Mouse (Mus musculus) limb, embryonic 15.5 days (tissue): ENCODE results near the gene Cacna1f. TPM values are rescaled to one million over a fixed set of nuclear protein-coding genes. Genes with fewer than 3 reads are reported as not detected.

Experiments used
- ATAC-seq: fragments of 200-750 bp; cut with Nextera tagmentation; 2 replicates; pipeline ENCODE4 v1.8.0; 2017; ENCODE audit warnings: low read depth, moderate TSS enrichment; ENCODE audit not compliant: insufficient number of reproducible peaks, low FRiP score, low TSS enrichment
- H3K27ac ChIP-seq: fragments of 300-500 bp; sonication (generic); 2 replicates; pipeline ENCODE4 v1.5.1; 2015; ENCODE audit warnings: moderate library complexity, mild to moderate bottlenecking, inconsistent platforms
- H3K27me3 ChIP-seq: fragments of 300-500 bp; sonication (generic); 2 replicates; pipeline ENCODE4 v1.6.1; 2015; ENCODE audit warnings: inconsistent platforms
- H3K36me3 ChIP-seq: fragments of 300-500 bp; sonication (generic); 2 replicates; pipeline ENCODE4 v1.6.1; 2015; ENCODE audit warnings: inconsistent platforms
- H3K4me1 ChIP-seq: fragments of 300-500 bp; sonication (generic); 2 replicates; pipeline ENCODE4 v1.6.1; 2015; ENCODE audit warnings: inconsistent platforms
- H3K4me2 ChIP-seq: fragments of 300-500 bp; sonication (generic); 2 replicates; pipeline ENCODE4 v1.6.1; 2015; ENCODE audit warnings: mild to moderate bottlenecking, inconsistent platforms
- H3K4me3 ChIP-seq: fragments of 300-500 bp; sonication (generic); 2 replicates; pipeline ENCODE4 v1.5.1; 2015; ENCODE audit warnings: mild to moderate bottlenecking, inconsistent platforms
- H3K9ac ChIP-seq: fragments of 300-500 bp; sonication (generic); 2 replicates; pipeline ENCODE4 v1.6.1; 2015; ENCODE audit warnings: inconsistent platforms
- H3K9me3 ChIP-seq: fragments of 300-500 bp; sonication (generic); 2 replicates; pipeline ENCODE4 v1.6.1; 2016; ENCODE audit warnings: inconsistent platforms
- WGBS: fragments of 180-500 bp; shearing (Covaris S2); methylation state at CpG from one replicate; pipeline ENCODE4 v1.1.7; 2015; 5-methylcytosine and 5-hydroxymethylcytosine counted together
- polyA plus RNA-seq: library from polyadenylated mRNA; unstranded; fragments of >200 nt; fragmentation: Nextera tagmentation; extraction: Ambion mirVana; gene quantifications from 2 replicates; pipeline ENCODE4 v1.2.1, GENCODE M21; 2015

Cacna1f gene
- polyA plus RNA-seq, 1 experiment from 2014 or later, result 0.05 TPM

DNA sequence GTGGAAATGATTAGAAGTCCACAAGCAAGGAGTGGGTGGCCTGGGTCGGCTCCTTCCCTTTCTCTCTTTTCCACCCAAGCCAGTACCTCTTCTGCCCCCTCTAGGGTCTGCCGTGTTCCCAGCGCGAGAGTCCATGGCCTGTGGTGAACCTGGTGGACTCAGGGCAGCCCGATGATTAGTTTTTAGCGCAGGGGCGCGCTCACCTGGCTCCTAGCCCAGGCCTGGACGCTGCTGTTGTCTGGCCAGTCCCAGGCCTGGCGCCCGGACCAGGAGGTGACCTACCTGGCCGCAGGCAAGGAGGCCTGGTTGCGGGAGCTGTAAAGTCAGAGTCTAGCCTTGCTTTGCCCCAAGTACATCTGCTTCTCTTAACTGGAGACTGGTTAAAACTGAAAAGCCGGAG lies 74.0 kb downstream of the Cacna1f start, which contains the start of gene Magix:
TSS of gene Magix (minus strand) at position 388 of the 400 bp plus-strand sequence.
- Histone ChIP-seq H3K4me1 (no peaks in the 10 kb centered on the region), H3K27ac (no peak within 1 kb of the TSS), H3K9ac (no peak within 1 kb of the TSS), H3K27me3 (no peaks in the 10 kb centered on the region), H3K36me3 (no peaks in the 10 kb centered on the region), H3K4me2 (peak within 1 kb of the TSS; percentile 51), H3K9me3 (no peaks in the 10 kb centered on the region), H3K4me3 (peak within 1 kb of the TSS; percentile 33; the same call in 1 of the 2 replicates)
- 66% methylated on average over 14 of the region's 14 CpGs for WGBS
- no peak for ATAC-seq

Other genes starting within 250 kb of the Cacna1f start
- gene Usp27x, start 231.3 kb upstream of the Cacna1f start, polyA plus RNA-seq, result 0.60 and 1.1 TPM in 2 replicates
- gene Foxp3, start 33.4 kb upstream of the Cacna1f start, polyA plus RNA-seq, result not detected in 2 replicates
- gene Ppp1r3f, start 32.8 kb upstream of the Cacna1f start, polyA plus RNA-seq, result 1.4 and 1.9 TPM in 2 replicates
- gene Ccdc22, start 1.6 kb upstream of the Cacna1f start, polyA plus RNA-seq, result 27.8 and 28.4 TPM in 2 replicates
- gene Syp, start 31.4 kb downstream of the Cacna1f start, polyA plus RNA-seq, result 1.4 and 1.7 TPM in 2 replicates
- gene Prickle3, start 50.2 kb downstream of the Cacna1f start, polyA plus RNA-seq, result 17.7 and 18.1 TPM in 2 replicates
- 205 and 217 TPM in 2 replicates for gene Plp2, start 64.3 kb downstream of the Cacna1f start, polyA plus RNA-seq
- 0.47 and 1.1 TPM in 2 replicates for gene Magix, start 74.2 kb downstream of the Cacna1f start, polyA plus RNA-seq
- gene Gpkow, start 90.0 kb downstream of the Cacna1f start, polyA plus RNA-seq, result 36.6 and 40.3 TPM in 2 replicates
- 39.2 and 41.0 TPM in 2 replicates for gene Wdr45, start 107.2 kb downstream of the Cacna1f start, polyA plus RNA-seq
- gene Gm45208, start 115.2 kb downstream of the Cacna1f start, polyA plus RNA-seq, result 0.20 TPM in 1 of 2 replicates, not detected in the other
- gene Praf2, start 121.4 kb downstream of the Cacna1f start, polyA plus RNA-seq, result 80.8 and 86.1 TPM in 2 replicates
- 14.9 and 21.8 TPM in 2 replicates for gene Ccdc120, start 143.8 kb downstream of the Cacna1f start, polyA plus RNA-seq
- 30.5 and 31.9 TPM in 2 replicates for gene Tfe3, start 155.5 kb downstream of the Cacna1f start, polyA plus RNA-seq
- gene Gripap1, start 182.7 kb downstream of the Cacna1f start, polyA plus RNA-seq, result 37.8 and 40.3 TPM in 2 replicates
- 1.3 TPM in 2 replicates for gene Kcnd1, start 215.2 kb downstream of the Cacna1f start, polyA plus RNA-seq
- gene Otud5, start 234.3 kb downstream of the Cacna1f start, polyA plus RNA-seq, result 35.9 and 43.7 TPM in 2 replicates